Mouse (Mus musculus): Measurements from ENCODE around the gene Gsap. TPM values are rescaled to one million over a fixed set of nuclear protein-coding genes. Genes with fewer than 3 reads are reported as not detected.

Gene Gsap
- polyA plus RNA-seq, 1 experiment from 2014 or later = 3.9 TPM

DNA sequence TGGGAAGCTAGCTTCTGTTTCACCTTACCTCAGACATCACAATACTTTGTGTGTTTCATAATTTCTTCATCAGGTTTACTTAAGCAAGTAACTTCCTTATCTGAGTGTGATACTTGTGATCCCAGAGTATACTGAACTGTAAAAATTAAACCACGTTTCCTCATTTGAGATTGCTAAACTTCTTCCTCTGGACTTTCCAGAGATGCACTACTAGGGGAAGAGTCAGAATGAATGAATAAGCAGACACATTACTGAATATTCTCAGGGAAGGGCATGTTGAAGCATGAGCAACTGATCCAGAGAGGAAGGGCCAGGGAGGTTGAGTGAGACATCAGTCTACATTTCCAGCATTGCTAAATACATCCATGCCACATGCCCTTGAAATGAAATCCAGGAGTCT, 3.0 kb downstream of the Gsap start:
- 50% methylated on average over 1 of the region's 1 CpGs for WGBS
- H3K4me1 ChIP-seq (replicated peaks; ENCODE audit: control insufficient read depth, insufficient read depth, low read length) = no peaks in the 10 kb centered on the region; the same call in 1 of the 2 replicates
- no peak overlapping the region for H3K27ac ChIP-seq (ENCODE audit: low read depth, low read length)
- H3K27me3 ChIP-seq (replicated peaks; ENCODE audit: control insufficient read depth, insufficient read depth, low read length) = no peaks in the 10 kb centered on the region
- H3K4me2 ChIP-seq = no peak overlapping the region; the same call in 1 of the 2 replicates
- DNase-seq (ENCODE audit: low spot score) (no peak), ATAC-seq (replicated peaks; ENCODE audit: low FRiP score) (no peak)
- peaks cover 3% of the 10 kb centered on the region; the same call in 1 of the 2 replicates for H3K9me3 ChIP-seq (ENCODE audit: control insufficient read depth, low read length)
- H3K9ac ChIP-seq (ENCODE audit: low read depth, low read length) = no peak overlapping the region
- no peaks in the 10 kb centered on the region for H3K36me3 ChIP-seq (ENCODE audit: control insufficient read depth, insufficient read depth, low read length)
- no peak overlapping the region for H3K4me3 ChIP-seq (ENCODE audit: low read depth, low read length)

DNA sequence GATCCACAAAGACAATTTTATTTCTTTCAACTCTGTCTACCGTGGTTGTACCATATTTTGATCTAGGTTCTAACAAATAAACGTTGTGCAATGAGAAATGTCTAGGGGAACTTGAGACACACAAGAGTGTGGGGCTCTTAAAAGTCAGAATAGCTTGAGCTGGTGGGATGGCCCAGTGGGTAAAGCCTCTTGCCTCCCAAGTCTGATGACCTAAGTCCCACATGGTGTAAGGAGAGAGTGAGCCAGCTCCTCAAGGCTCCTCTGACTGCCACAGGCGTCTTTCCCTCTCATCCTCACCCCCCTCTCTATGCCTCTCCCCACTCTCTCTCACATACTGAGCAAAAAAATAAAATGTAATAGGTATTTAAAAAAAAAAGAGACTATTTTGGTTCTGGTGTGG, 3.4 kb downstream of the Gsap start:
- Histone ChIP-seq H3K4me1 (replicated peaks; ENCODE audit: control insufficient read depth, insufficient read depth, low read length) (no peaks in the 10 kb centered on the region; the same call in 1 of the 2 replicates), H3K9ac (ENCODE audit: low read depth, low read length) (no peak overlapping the region), H3K4me3 (ENCODE audit: low read depth, low read length) (no peak overlapping the region), H3K27ac (ENCODE audit: low read depth, low read length) (no peak overlapping the region), H3K36me3 (ENCODE audit: control insufficient read depth, insufficient read depth, low read length) (no peaks in the 10 kb centered on the region), H3K9me3 (ENCODE audit: control insufficient read depth, low read length) (peaks cover 3% of the 10 kb centered on the region; the same call in 1 of the 2 replicates), H3K4me2 (no peak overlapping the region), H3K27me3 (replicated peaks; ENCODE audit: control insufficient read depth, insufficient read depth, low read length) (no peaks in the 10 kb centered on the region)
- ATAC-seq (replicated peaks; ENCODE audit: low FRiP score) (no peak), DNase-seq (ENCODE audit: low spot score) (no peak)
- WGBS = 70% methylated on average over 3 of the region's 3 CpGs

DNA sequence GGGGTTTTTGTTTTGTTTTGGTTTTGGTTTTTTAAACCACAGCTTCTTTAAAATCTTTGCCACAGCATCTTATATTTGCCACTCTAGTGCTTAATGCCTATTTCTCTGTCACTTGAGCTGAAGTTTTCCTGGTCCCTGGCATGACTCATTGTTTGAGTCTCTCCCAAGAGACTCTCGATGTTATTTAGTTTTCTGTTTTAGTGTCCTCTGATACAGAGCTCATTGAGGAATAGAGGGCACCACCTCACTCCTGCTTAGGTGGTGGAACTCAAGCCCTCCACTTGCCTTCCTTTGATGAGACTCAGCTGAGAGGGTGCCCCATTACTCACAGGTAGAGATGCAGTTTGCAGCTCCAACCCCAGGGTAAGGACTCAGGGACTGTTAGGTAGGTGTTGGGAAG, 17.4 kb downstream of the Gsap start:
- WGBS = 73% methylated on average over 1 of the region's 1 CpGs

DNA sequence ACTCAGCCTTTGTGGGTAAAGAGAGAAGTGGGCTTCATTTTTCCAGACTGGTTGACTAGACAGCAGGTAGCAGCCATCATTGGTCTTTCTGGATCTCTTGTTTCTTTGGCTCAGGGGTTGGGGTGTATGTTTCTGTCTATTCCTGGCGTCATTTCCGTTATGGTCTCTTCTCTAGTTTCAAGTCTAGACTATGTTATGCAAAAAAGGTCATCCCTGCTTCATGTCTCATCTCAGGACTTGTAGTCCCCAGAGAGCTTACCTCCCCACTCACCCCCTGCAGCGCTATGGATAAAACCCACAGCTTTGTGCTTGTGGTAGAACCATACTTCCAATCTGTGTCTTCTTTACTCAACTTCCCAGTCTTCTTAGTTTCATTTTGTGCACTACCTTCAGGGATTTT, 18.1 kb downstream of the Gsap start:
- no peak overlapping the region for H3K4me3 ChIP-seq (ENCODE audit: low read depth, low read length)
- H3K27me3 ChIP-seq (replicated peaks; ENCODE audit: control insufficient read depth, insufficient read depth, low read length) = no peaks in the 10 kb centered on the region
- no peaks in the 10 kb centered on the region for H3K36me3 ChIP-seq (ENCODE audit: control insufficient read depth, insufficient read depth, low read length)
- no peak overlapping the region for H3K9ac ChIP-seq (ENCODE audit: low read depth, low read length)
- H3K4me1 ChIP-seq (replicated peaks; ENCODE audit: control insufficient read depth, insufficient read depth, low read length) = no peaks in the 10 kb centered on the region
- no peak overlapping the region for H3K27ac ChIP-seq (ENCODE audit: low read depth, low read length)
- ATAC-seq (replicated peaks; ENCODE audit: low FRiP score) (no peak), DNase-seq (ENCODE audit: low spot score) (no peak)
- H3K4me2 ChIP-seq = no peak overlapping the region
- 87% methylated on average over 3 of the region's 3 CpGs for WGBS
- H3K9me3 ChIP-seq (ENCODE audit: control insufficient read depth, low read length) = no peaks in the 10 kb centered on the region

More for the DNA sequence above, 17.4 kb downstream of the Gsap start:
- Histone ChIP-seq H3K4me1 (replicated peaks; ENCODE audit: control insufficient read depth, insufficient read depth, low read length) (no peaks in the 10 kb centered on the region), H3K4me3 (ENCODE audit: low read depth, low read length) (no peak overlapping the region), H3K27ac (ENCODE audit: low read depth, low read length) (no peak overlapping the region), H3K27me3 (replicated peaks; ENCODE audit: control insufficient read depth, insufficient read depth, low read length) (no peaks in the 10 kb centered on the region), H3K4me2 (no peak overlapping the region), H3K9me3 (ENCODE audit: control insufficient read depth, low read length) (no peaks in the 10 kb centered on the region), H3K36me3 (ENCODE audit: control insufficient read depth, insufficient read depth, low read length) (no peaks in the 10 kb centered on the region), H3K9ac (ENCODE audit: low read depth, low read length) (no peak overlapping the region)
- no peak for DNase-seq (ENCODE audit: low spot score)
- no peak for ATAC-seq (replicated peaks; ENCODE audit: low FRiP score)

DNA sequence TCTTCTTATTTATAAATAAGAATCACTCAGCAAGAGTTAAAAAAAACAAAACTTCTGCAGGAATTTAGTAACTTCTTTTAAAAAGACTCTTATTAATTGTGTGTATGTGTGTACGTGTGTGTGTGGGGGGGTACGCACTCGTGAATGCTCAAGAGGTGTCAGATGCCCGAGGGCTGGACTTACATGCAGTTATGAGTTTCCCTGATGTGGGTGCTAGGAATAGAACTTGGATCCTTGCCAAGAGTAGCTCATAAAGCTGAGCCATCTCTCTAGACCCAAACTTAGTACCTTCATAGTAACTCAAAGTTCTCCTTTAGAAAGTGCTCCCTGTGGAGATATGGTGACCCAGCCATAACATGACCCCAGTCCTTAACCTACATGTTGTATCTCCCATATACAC, 20.0 kb downstream of the Gsap start:
- no peaks in the 10 kb centered on the region for H3K4me1 ChIP-seq (replicated peaks; ENCODE audit: control insufficient read depth, insufficient read depth, low read length)
- WGBS = 86% methylated on average over 4 of the region's 4 CpGs

DNA sequence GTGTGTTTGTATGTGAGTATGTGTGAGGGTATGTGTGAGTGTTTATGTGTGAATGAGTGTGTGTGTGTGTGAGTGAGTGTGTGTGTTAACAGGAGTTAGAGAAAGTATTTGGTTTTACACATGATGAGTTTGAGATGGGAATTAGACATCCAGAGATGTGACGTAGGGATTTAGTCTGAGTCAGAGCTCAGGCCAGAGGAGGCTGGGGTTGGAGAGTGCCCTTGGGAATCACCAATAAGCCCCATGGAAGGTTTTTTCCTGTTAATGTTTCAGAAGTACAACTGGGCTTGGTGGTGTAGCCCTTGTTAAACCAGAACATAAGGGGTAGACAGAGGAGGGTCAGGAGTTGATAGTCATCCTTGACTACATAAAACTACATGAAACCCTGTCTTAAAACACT, 25.4 kb downstream of the Gsap start:
- 82% methylated on average over 1 of the region's 1 CpGs for WGBS

More for the DNA sequence above, 20.0 kb downstream of the Gsap start:
- no peaks in the 10 kb centered on the region for H3K36me3 ChIP-seq (ENCODE audit: control insufficient read depth, insufficient read depth, low read length)
- no peak overlapping the region for H3K9ac ChIP-seq (ENCODE audit: low read depth, low read length)
- no peaks in the 10 kb centered on the region for H3K27me3 ChIP-seq (replicated peaks; ENCODE audit: control insufficient read depth, insufficient read depth, low read length)
- no peak overlapping the region for H3K4me3 ChIP-seq (ENCODE audit: low read depth, low read length)
- no peak overlapping the region for H3K4me2 ChIP-seq
- H3K9me3 ChIP-seq (ENCODE audit: control insufficient read depth, low read length) = no peaks in the 10 kb centered on the region
- DNase-seq (ENCODE audit: low spot score) (no peak), ATAC-seq (replicated peaks; ENCODE audit: low FRiP score) (no peak)
- no peak overlapping the region for H3K27ac ChIP-seq (ENCODE audit: low read depth, low read length)

DNA sequence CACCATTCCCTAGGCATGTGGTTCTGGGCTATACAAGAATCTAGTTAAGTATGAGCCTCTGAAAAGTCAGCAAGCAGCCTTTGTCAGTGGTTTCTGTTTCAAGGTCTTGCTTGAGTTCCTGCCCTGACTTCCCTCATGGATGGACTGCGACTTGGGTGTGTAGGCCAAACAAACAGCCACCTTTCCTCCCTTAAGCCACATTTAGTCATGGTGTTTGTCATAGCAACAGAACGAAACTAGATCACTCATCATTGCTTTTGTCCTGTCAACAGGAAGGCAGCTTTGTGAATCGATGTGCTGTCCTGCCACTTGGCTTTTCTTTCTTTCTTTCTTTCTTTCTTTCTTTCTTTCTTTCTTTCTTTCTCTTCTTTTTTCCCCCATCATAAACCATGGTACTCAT, 26.9 kb downstream of the Gsap start:
- no peak for ATAC-seq (replicated peaks; ENCODE audit: low FRiP score)
- Histone ChIP-seq H3K4me1 (replicated peaks; ENCODE audit: control insufficient read depth, insufficient read depth, low read length) (peaks cover 9% of the 10 kb centered on the region), H3K4me2 (no peak overlapping the region), H3K4me3 (ENCODE audit: low read depth, low read length) (no peak overlapping the region), H3K27ac (ENCODE audit: low read depth, low read length) (no peak overlapping the region), H3K9me3 (ENCODE audit: control insufficient read depth, low read length) (no peaks in the 10 kb centered on the region), H3K9ac (ENCODE audit: low read depth, low read length) (no peak overlapping the region), H3K27me3 (replicated peaks; ENCODE audit: control insufficient read depth, insufficient read depth, low read length) (no peaks in the 10 kb centered on the region), H3K36me3 (ENCODE audit: control insufficient read depth, insufficient read depth, low read length) (no peaks in the 10 kb centered on the region)
- DNase-seq (ENCODE audit: low spot score) = no peak
- 73% methylated on average over 3 of the region's 3 CpGs for WGBS

More for the DNA sequence above, 25.4 kb downstream of the Gsap start:
- DNase-seq (ENCODE audit: low spot score) (no peak), ATAC-seq (replicated peaks; ENCODE audit: low FRiP score) (no peak)
- no peaks in the 10 kb centered on the region; the same call in 1 of the 2 replicates for H3K4me1 ChIP-seq (replicated peaks; ENCODE audit: control insufficient read depth, insufficient read depth, low read length)
- H3K27ac ChIP-seq (ENCODE audit: low read depth, low read length) = no peak overlapping the region
- no peak overlapping the region for H3K9ac ChIP-seq (ENCODE audit: low read depth, low read length)
- H3K36me3 ChIP-seq (ENCODE audit: control insufficient read depth, insufficient read depth, low read length) = no peaks in the 10 kb centered on the region
- no peak overlapping the region for H3K4me2 ChIP-seq
- H3K27me3 ChIP-seq (replicated peaks; ENCODE audit: control insufficient read depth, insufficient read depth, low read length) = no peaks in the 10 kb centered on the region
- H3K4me3 ChIP-seq (ENCODE audit: low read depth, low read length) = no peak overlapping the region
- no peaks in the 10 kb centered on the region for H3K9me3 ChIP-seq (ENCODE audit: control insufficient read depth, low read length)

DNA sequence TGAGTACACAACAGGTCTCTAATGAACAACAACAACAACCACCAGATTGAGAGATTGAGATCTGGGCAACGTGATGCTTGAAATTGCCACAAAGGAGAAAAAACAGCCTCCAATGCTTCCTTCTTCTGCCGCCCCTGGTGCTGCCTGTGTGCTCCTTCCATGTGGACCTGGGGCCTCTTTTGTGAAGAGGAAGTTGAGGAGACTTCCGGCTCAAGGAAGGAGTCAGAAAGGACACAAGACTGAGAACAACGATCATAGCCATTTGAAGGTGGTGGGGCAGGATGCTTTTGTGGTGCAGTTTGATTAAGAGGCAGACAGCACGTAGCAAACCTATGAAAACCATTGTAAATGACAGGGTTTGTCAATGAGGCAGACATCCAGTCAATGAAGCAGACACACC, 27.7 kb downstream of the Gsap start:
- Histone ChIP-seq H3K27ac (ENCODE audit: low read depth, low read length) (no peak overlapping the region), H3K36me3 (ENCODE audit: control insufficient read depth, insufficient read depth, low read length) (no peaks in the 10 kb centered on the region), H3K4me3 (ENCODE audit: low read depth, low read length) (no peak overlapping the region), H3K4me2 (no peak overlapping the region), H3K4me1 (replicated peaks; ENCODE audit: control insufficient read depth, insufficient read depth, low read length) (peaks cover 13% of the 10 kb centered on the region), H3K9ac (ENCODE audit: low read depth, low read length) (no peak overlapping the region), H3K9me3 (ENCODE audit: control insufficient read depth, low read length) (no peaks in the 10 kb centered on the region), H3K27me3 (replicated peaks; ENCODE audit: control insufficient read depth, insufficient read depth, low read length) (no peaks in the 10 kb centered on the region)
- WGBS = 44% methylated on average over 5 of the region's 5 CpGs
- ATAC-seq (replicated peaks; ENCODE audit: low FRiP score) (no peak), DNase-seq (ENCODE audit: low spot score) (no peak)

DNA sequence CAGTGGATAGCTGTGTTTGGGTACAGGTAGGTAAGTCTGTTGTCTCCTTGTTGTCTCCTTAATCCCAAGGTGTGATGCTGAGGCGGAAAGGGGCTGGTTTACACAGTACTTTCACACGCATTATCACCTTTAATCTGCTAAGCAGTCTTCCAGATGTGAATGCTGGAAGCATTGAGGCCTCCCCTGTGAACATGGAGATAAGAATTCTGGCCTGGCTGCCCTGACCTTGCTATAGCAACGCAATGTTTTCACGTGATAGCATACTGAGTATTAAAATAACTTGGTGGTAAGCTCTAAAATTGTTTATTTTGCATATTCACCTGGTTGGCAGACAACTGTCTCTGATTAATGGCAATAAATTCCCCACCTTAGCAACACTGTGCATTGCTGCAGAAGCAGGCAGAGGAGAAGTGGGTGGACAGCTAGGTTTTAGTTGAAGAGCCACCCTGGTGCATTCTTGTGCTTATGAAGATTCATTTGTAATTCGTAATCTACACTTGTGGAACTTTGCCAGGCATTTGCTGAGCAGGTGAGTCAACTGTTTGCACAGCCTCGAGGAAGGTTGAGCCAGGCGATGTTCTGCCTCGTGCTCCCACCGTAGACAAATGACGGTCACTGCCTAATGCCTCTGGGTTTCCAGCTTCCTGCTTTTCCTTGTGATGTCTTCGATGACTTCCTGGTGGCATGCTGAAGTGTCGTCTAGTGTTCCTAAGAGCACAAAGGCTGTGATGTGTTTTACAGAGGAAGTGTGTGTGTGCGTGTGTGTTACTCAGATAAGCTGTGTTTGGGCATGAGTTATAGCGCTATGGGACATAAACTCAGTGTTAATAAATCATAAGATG, 31.6 kb downstream of the Gsap start:
- Histone ChIP-seq H3K27me3 (replicated peaks; ENCODE audit: control insufficient read depth, insufficient read depth, low read length) (no peaks in the 10 kb centered on the region), H3K9me3 (ENCODE audit: control insufficient read depth, low read length) (no peaks in the 10 kb centered on the region), H3K9ac (ENCODE audit: low read depth, low read length) (0 out of 2 replicates have a peak overlapping the region, but pooled peaks have one; percentile 12), H3K4me1 (replicated peaks; ENCODE audit: control insufficient read depth, insufficient read depth, low read length) (peaks cover 13% of the 10 kb centered on the region), H3K4me2 (peak overlapping the region; percentile 17; the same call in 1 of the 2 replicates), H3K27ac (ENCODE audit: low read depth, low read length) (no peak overlapping the region), H3K4me3 (ENCODE audit: low read depth, low read length) (no peak overlapping the region), H3K36me3 (ENCODE audit: control insufficient read depth, insufficient read depth, low read length) (no peaks in the 10 kb centered on the region)
- 43% methylated on average over 14 of the region's 14 CpGs for WGBS
- DNase-seq (ENCODE audit: low spot score) (no peak), ATAC-seq (replicated peaks; ENCODE audit: low FRiP score) (peak; percentile 88)
